Mouse (Mus musculus) urinary bladder, adult 18-20 months (tissue): ENCODE results near the gene Ky.

ENCODE experiments used
- DNase-seq, 2 experiments: peaks; one replicate each; pipeline ENCODE4 v3.0.0; 2022; ENCODE audit warnings: low spot score in 2 of 2, mixed read lengths in 2 of 2

Ky gene

DNA sequence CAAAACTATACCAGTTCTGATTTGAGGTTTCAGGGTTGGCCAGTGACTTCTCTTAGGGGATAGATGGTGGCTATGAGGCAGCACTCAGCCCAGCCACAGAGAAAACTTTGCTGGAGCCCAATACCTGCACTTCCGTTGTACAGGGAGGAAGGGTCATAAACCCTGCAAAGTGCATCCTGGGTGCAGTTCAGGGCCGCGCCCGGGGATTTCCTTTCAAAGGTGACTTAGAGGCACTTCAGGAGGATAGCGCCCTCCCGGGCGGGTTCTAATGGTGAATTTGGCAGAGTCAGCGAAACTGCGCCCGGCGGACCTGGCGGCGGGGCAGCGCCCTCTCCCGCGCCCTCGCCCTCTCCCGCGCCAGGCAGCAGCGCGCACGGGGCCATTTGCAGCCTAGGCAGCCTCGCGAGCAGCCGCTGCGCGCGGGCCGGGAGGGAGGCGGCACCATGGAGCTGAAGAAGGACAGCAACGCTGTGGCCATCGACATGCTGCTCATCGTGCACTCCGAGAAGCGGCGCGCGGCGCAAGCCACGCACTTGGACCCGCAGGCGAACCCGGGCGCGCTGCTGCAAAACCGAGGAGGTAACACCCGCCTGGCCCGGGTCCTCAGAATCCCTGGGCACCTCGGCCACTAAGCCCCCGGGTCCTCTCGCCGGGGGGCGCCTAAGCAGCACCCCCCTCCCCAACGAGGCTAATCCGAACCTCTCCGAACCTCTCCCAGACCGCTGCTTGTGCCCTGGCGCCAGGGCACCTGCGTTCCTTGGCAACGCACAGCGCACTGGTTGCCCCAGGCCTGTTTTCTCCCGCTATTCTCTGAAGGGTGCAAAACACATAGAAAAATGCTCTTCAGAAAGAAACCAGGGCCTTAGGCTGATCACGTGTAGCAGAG is at the start of gene Ky:
Gene Ky (plus strand): TSS at position 51 of the 886 bp plus-strand sequence.
- no peak for DNase-seq

DNA sequence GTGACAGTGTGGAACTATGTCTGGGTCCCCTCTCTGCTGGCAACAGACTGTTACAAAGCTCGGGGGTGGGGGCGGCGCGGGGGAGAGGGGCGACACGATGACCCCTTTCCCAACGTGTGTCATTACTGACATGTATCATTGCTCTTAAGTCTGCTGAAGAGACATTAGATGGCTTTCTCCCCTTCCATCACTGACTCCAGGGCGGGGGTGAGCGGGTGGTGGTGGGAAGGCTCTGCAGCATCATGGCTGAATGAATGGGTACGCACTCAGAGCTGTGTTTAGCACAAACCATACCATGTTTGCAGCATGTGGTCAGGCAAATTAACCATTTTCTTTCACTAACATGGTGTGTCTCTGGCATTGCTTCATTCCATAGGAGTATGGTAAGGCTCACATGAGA is 43.3 kb upstream of the Ky start:
- no peak for DNase-seq

DNA sequence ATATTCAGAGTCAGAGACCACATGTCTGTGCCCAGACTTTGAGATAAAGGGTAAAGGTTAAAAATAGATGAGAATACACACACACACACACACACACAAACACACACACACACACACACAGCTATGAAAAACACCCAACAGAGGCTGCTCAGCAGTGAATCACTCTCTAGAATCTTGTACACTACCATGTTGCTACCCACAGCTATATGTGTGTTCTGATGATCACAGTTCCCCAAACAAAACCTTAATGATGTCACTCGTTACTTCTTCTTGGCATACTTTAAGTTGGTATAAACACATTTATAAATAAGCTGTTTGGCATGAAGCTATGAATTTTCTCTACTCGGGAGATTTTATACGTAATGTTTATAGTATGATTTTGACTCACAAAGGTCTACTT is 40.5 kb upstream of the Ky start:
- no peak for DNase-seq

DNA sequence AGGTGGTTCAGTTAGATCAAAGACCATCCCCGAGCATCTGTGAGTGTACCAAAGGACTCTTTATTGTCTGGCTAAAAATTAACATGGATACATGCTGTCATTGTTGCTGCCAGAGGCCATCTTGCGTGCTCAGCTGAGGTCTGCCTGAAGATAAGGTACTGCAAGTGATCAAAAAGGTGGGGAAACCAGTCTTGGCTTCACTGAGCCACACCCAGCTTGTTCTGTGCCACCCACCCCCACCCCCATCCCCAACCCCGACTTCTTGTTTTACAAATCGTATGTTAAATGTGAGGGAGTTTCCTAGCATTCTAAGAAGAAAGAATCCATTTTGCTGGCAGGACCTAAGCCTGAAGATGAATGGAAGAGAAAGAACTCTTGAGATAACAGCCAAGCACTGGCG is 39.8 kb upstream of the Ky start:
- DNase-seq: no peak

DNA sequence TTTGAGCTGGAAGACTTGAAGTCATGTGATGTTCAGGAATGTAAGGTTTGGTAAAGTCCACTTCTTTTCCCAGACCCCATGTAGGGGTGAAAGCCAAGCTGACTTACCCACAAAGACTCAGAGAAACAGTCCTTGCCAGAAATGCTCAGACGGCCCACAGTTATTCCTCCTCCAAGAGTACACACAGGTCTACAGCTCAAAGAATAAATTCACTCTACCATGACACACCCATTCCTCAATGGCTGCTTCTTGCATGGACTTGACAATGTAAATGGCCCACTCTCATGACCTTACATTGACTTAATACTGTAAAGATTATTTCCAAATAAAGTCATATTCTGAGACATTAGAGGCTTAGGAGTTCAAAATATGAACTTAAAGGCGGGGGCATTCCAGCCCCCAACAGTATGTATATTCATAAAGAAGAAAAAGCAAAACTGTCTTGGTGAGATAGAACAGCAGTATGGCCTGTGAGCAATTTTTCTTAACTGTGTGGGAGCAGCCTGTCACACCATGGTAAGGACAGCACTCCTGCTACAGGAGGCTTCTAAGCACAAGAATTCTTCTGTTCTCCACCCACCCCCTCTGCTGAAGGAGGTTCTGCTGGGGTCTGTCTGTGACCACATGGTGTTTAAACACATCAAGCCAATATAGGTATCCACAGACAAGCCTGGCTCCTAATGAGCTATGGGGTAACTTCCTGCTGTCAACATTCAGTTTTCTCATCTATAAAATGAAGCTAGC is 35.3 kb upstream of the Ky start:
- DNase-seq: no peak

DNA sequence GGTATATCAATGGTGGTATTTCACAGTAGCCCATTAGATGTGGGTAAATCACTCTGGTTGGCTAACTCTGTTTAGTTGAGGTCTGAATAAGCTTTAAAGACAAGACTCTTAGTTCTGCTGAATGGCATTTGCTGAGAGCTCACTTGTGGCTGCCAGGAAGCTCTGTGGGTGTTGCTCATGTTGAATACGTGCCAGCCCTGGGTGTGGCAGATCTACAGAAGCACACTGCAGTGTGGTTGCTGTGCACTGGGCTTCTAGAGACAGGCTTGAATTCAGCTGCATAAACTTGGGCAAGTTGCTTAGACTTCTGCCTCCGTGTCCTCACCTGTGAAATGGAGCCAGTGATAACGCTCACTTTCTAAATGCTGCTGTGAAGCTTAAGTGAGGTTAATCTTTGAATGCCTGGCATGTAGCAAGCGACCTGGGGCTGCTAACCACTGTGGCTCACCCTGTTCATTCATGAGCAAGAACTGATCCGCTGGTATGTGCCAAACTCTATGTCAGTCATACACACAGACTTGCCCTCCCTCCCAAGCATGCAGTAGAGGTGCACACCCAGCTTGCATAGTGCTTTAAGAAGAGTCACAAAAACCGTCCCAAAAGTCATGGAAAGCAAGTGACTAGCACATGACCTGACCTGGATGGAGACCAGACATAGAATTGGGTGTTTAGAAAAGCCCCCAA is 27.6 kb upstream of the Ky start:
- DNase-seq: no peak

DNA sequence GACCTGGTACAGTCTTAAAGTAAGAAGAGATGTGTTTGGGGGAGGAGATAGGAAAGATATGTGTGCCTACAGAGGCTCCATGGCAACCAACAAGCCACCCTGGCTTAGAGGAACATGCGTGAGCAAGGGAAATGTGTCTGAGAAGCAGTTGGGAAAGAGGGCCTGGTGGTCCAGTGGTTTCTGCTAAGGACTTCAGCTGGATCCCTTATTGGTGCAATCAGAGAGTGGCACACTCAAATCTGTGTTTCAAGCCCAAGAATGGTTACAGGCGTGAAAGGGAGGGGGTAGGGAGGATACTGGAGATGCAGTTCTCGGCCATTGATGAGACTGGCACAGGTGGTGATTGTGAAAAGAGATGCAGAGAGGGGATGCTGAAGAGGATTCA is 27.1 kb upstream of the Ky start:
- DNase-seq: no peak

DNA sequence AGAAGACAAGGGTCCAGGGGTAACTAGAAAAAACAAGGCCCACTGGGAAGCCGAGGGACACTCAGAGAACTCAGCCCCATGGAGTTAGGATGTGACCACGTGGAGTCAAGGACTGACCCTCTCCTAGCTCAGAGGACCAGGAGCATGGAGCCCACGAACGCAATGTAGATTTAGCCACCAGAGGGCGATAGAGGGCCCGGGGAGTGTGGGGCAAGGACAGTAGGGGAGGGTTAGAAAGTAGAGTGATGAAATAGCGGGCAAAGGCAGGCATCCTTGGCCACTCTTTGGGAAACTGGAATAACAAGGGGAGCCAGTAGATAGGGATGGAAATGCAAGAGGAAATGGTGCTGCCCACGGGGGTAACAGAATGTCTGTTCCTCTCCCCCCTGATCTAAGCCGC is 26.5 kb upstream of the Ky start:
- DNase-seq: no peak

DNA sequence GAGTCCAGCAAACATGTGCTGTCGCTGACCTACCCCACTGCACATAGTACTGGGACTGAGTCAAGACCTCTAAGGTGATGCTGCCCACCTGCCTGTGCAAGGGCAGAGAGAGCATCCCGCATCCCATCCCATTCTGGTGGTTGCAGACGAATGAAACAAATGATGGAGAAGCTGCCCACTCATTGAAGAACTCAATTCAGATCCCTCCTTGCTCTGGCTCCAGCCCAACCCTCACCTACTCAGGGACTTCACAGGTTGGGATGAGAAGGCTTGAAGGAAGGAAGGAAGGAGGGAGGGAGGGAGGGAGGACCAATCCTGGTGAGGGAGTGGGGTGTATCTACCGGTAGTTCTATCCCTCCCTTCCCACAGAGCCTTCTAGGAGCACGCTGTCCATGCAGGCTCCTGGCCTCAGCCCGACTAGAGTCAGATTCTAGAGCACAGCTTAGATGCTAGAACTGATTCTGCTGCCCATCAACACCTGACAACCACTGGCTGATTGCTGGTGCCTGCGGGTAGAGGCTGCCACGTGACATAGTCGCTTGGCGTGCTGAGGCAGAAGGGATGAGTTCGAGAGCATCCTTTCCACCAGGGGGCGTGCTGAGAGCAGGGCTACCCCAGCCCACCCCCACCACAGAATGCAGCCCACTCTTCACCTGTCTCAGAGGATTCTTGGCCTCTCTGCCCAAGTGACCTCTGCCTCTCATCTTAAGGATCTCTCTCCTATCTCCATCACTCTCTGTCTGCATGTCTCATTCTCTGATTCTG is 13.3 kb upstream of the Ky start:
- DNase-seq: no peak

DNA sequence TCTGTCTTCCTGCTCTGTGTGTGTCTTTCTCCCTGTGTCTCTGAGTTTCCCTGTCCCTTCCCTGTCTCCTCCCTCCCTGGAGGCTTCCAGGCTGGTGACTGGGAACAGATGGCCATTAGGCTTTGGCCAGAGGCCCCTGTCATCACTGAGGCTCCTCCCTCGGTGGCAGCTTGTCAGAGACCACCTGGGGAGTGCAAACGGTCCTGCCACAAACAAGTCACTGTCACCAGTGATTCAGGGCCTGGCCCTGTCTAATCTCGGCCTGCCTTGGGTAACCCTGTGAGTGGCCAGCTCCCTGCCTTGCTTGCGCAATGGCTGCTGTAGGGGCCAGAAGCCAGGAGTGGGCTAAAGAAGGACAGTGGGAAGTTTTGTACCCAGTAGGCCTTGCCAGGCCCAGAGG is 12.5 kb upstream of the Ky start:
- DNase-seq: no peak

DNA sequence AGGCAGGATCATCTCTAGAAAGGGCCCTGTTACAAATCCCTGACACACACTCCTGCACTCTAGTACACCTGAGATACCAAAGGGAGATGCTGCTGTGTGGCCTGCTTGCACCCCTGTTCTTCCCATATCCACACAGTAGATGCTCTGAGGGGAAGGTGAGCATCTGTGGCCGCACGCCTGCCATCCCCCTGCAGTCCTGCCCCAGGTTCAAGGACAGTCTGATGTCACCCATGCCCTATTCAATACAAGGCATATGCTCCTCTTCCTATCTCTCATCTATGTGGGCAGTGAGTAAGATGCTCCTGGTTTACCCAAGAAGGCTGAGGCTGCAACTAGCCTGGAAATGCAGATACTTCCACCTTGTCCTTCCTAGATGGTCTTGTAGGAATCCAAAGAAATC is 11.6 kb upstream of the Ky start:
- DNase-seq: no peak

DNA sequence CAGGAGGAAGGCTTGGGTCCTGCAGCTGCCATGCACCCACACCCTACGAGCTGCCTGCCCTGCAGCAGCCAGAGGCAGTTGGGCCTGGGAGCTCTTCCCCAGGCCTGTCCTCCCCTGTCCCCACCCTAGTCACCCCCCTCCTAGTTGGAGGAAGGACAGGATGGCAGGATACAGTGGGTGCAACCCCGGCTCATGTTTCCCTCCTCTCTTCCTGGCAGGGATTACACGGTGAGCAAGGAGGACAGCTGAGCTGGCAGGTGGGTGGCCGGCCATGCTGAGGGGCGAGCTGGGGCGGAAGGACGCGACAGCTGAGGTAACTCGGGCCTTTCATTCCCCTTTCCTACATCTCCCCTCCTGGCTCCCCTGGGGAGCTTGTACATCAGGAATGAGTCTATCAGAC is 11.1 kb upstream of the Ky start:
- no peak for DNase-seq

DNA sequence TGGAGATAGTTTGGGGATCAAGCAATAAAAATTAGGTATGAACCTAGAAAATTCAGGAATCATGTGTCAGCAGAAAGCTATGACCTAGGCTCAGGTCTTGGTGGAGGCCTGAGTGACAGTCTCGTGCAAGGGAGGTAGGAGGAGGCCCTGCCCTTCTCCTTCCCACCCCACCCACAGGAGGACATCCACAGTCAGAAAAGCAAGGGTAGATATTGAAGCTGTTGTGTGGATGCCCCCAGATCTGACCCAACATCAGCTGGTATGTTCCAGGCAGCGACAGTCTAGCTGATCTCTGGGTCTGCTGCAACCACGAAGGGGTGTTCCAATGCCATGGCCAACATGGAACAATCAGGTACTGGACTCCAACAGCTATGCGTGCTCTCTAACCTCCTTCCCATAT is 10.3 kb upstream of the Ky start:
- no peak for DNase-seq

DNA sequence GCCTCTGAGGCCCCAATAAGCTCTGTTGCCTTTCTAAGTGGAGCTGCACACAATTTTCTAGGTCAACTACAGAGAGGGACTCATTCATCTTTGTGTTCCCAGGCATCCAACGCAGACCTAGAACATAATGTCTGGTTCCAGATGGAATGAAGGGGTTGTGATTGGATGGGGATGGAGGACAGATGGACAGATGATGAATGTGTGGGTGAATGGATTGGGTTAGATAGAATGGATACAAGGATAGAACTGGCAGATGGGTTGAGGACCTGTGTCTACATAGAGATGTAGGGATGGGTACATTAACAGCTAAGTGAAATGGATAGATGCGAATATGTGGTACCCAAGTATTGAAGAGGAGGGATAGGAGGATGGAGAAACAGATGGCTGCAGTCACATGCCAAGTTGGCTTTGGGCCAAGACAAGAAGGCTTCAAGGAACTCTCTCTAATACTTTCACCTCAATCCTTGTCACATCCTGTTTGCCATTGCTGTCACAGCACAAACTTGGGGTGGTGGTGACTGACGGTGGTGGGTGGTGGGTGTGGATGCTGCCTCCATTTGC is 9.0 kb upstream of the Ky start:
- DNase-seq: no peak

DNA sequence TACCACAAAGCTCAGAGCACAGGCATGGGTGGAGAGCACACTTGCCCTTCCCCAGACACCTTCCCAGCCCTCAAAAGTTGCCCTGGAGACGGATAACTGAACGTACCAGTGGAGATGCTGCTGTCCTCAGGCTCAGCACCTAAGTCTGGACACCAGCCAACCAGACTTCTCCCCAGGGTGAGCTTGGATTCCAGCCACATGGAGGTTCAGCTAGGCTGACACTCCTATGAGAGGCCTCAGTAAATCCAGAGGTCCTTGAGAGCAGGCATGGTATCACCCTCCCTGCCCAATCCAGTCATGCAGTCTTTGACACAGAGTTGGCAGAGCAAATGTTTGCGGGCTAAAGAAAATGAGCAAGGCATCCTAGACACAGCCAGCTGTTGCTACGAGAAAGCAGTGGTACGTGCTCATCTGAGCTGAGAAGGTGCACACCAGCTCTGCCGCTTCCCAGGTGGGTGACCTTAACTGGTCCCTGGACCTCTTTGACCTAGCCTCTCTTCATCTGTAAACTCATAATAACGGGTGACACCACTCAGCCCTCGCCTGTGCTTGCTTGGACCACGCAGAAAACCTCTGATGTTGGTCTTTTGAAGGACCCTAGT is 8.4 kb upstream of the Ky start:
- no peak for DNase-seq

DNA sequence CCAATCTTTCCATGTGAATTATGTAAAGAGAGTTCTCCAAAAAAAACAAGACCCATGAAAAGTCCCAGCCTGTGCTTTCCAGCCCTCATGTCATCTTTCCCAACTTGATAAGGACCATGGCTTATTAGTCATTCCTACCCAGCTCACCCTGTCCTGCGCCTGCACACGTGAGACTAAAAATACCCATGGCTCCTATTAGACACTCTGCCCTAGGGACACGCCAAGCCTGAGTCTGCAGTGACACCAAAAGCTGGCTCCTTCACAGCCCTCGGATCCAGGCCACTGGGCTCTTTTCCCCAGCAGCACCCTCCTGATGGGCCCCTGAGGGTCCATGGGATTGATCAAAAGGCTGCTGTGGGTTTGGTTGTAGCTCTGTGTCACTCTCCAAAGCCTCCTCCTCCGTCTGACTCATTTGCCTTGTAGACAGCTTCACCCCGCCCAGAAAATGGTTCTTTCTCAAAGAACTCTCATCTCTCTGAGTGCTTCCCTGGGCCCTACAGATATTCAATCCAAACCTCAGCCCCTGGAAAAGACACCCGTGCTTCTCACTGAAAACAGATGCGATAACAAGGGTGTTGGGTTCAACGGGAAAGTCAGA is 7.6 kb upstream of the Ky start:
- DNase-seq: no peak

DNA sequence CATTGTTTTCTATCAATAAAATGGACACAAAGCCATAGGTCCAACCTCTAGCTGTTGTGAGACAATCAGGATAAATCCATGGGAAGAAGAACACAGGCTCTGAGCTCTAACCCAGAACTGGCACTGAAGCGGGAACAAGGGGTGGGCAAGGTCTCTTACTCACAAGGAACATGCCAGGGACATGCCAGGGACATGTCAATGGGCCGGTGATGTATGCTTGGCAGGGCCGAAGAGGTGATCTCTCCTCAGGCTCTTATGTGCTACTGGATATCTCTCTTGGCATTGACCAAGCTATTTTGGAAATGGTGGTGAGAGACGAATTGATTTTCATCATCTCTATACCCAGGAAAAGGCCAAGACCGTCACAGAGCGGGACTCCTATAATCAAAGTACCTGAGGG is 6.8 kb upstream of the Ky start:
- DNase-seq: no peak

DNA sequence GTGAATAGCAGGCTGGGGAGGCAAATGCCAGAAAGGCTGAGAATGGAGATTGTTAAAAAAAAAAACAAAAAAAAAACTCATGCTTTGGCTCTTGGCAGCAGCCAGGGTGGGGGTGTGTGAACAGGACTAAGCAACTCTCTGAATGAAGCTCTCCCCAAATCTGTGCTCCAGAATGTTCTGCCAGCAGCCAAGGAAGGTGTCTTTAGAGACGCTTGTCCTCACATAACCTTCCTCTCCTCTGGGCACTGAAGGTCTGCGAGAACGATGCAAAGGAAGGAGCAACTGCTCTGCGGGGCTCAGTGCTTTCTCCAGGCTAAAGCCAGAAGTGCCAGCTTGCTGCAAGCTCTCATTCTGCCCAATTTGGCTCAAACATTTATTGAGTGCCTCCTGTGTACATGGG is 6.3 kb upstream of the Ky start:
- no peak for DNase-seq

DNA sequence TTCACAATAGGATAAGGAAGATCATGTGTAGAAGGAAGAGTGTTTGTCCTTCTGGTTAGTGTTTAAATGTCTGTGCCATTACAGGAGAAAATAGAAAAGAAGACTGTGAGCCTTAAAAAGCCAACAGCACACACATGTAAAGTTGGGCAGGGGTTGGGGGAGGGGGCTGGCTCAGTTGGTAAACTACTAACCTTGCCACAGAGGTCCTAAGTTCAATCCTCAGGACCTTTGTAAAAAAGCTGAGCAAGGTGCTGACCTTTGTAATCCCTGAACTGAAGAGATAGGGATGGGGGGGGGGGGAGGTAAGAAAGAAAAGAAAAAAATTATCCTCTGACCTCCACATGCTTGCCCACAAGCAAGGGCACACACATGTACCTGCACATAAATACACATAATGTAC is 5.8 kb upstream of the Ky start:
- no peak for DNase-seq

DNA sequence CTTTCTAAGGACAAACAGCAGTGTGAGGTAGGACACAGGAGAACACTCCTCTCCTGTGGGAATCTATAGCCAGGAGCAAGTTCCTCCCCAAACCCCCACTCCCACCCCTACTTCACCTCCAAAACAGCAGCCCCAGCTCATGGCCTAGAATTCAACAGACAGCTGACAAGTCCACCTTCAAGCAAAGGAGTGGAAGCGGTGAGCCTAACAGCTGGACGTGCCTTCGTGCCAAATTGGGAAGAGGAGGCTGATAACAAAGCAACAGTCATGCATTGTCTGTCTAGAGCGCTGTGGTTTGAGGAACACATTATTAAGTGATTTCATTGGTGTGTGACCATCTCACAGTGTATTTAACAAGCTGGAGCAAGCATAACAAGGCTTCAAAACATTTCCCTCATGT is 4.4 kb upstream of the Ky start:
- no peak for DNase-seq
